Mouse (Mus musculus) kidney, embryonic 14.5 days (tissue): Measurements from ENCODE around the gene Fbxo17. TPM values are rescaled to one million over a fixed set of nuclear protein-coding genes. Genes with fewer than 3 reads are reported as not detected.
A peak's percentile ranks its signal among the peaks of the same experiment; 100 is the strongest.
"Not testable (repeated sequence)": the region's sequence is repeated elsewhere in the genome, so short reads cannot be mapped to it uniquely, and the experiment has no call there.

Experiments used
- ATAC-seq: fragments of 200-750 bp; cut with Nextera tagmentation; 2 replicates; pipeline ENCODE4 v1.8.0; 2017; ENCODE audit warnings: moderate number of reproducible peaks, mild to moderate bottlenecking, moderate TSS enrichment, moderate library complexity; ENCODE audit not compliant: low FRiP score, low TSS enrichment
- H3K27ac ChIP-seq: fragments of 300-500 bp; sonication (generic); 2 replicates; pipeline ENCODE4 v1.5.1; 2014; ENCODE audit warnings: low read depth, mild to moderate bottlenecking, low read length, moderate library complexity, mixed read lengths
- H3K27me3 ChIP-seq: fragments of 300-500 bp; sonication (generic); 2 replicates; pipeline ENCODE4 v1.6.1; 2014; ENCODE audit warnings: mild to moderate bottlenecking, low read length; ENCODE audit not compliant: control insufficient read depth, insufficient read depth
- H3K36me3 ChIP-seq: fragments of 300-500 bp; sonication (generic); 2 replicates; pipeline ENCODE4 v1.6.1; 2014; ENCODE audit warnings: low read length, mixed read lengths; ENCODE audit not compliant: control insufficient read depth, insufficient read depth
- H3K4me1 ChIP-seq: fragments of 300-500 bp; sonication (generic); 2 replicates; pipeline ENCODE4 v1.6.1; 2014; ENCODE audit warnings: low read length, mixed read lengths; ENCODE audit not compliant: control insufficient read depth, insufficient read depth
- H3K4me2 ChIP-seq: fragments of 300-500 bp; sonication (generic); replicated peaks from 2 replicates; pipeline ENCODE4 v1.6.1; 2014; ENCODE audit warnings: low read depth, mild to moderate bottlenecking, low read length
- H3K4me3 ChIP-seq: fragments of 300-500 bp; sonication (generic); 2 replicates; pipeline ENCODE4 v1.5.1; 2014; ENCODE audit warnings: mild to moderate bottlenecking, low read length
- H3K9ac ChIP-seq: fragments of 300-500 bp; sonication (generic); 2 replicates; pipeline ENCODE4 v1.6.1; 2014; ENCODE audit warnings: low read depth, mild to moderate bottlenecking, low read length, moderate library complexity
- H3K9me3 ChIP-seq: fragments of 300-500 bp; sonication (generic); 2 replicates; pipeline ENCODE4 v1.6.1; 2016; ENCODE audit warnings: low read length; ENCODE audit not compliant: control insufficient read depth
- WGBS: fragments of 180-500 bp; shearing (Covaris S2); extraction: QIAGEN DNeasy Blood & Tissue Kit; methylation state at CpG from one replicate; pipeline ENCODE4 v1.1.7; 2014; 5-methylcytosine and 5-hydroxymethylcytosine counted together
- polyA plus RNA-seq: library from polyadenylated mRNA; unstranded; fragments of >200 nt; fragmentation: Nextera tagmentation; extraction: Ambion mirVana; gene quantifications from 2 replicates; pipeline ENCODE4 v1.2.1, GENCODE M21; 2014

Gene Fbxo17
- polyA plus RNA-seq = 7.2 and 8.1 TPM in 2 replicates

- 1% methylated on average over 36 of the region's 36 CpGs for WGBS
- Histone ChIP-seq H3K4me1 (0 out of 2 replicates have a peak, but pooled peaks cover 6% of the 10 kb centered on the region), H3K36me3 (no peaks in the 10 kb centered on the region), H3K4me3 (peak within 1 kb of the TSS; percentile 48), H3K27me3 (no peaks in the 10 kb centered on the region), H3K4me2 (peak within 1 kb of the TSS; percentile 77), H3K9me3 (no peaks in the 10 kb centered on the region), H3K9ac (peak within 1 kb of the TSS; percentile 66), H3K27ac (no peak within 1 kb of the TSS)
- ATAC-seq = peak; percentile 80
Measured at GRCm38 (mm10) chr7:28716590-28717281, at the start of gene Fbxo17. Fbxo17 (plus strand) TSS chr7:28716804.

GRCm38 (mm10) chr7:28671172-28671571, 45.4 kb upstream of the Fbxo17 start:
- no peak overlapping the region for H3K27ac ChIP-seq
- H3K9ac ChIP-seq = no peak overlapping the region
- 56% methylated on average over 4 of the region's 4 CpGs for WGBS
- H3K4me2 ChIP-seq = no peak overlapping the region
- no peaks in the 10 kb centered on the region for H3K9me3 ChIP-seq
- ATAC-seq = no peak
- no peaks in the 10 kb centered on the region for H3K27me3 ChIP-seq
- no peak overlapping the region for H3K4me3 ChIP-seq
- H3K36me3 ChIP-seq = no peaks in the 10 kb centered on the region
- H3K4me1 ChIP-seq = no peaks in the 10 kb centered on the region

- Histone ChIP-seq H3K27ac (no peak overlapping the region), H3K4me3 (no peak overlapping the region), H3K9ac (no peak overlapping the region), H3K4me2 (no peak overlapping the region), H3K4me1 (no peaks in the 10 kb centered on the region), H3K36me3 (no peaks in the 10 kb centered on the region), H3K9me3 (no peaks in the 10 kb centered on the region), H3K27me3 (no peaks in the 10 kb centered on the region)
- WGBS = 91% methylated on average over 5 of the region's 5 CpGs
- ATAC-seq = no peak
Measured at GRCm38 (mm10) chr7:28672276-28672675, 44.3 kb upstream of the Fbxo17 start.

GRCm38 (mm10) chr7:28672786-28673185, 43.8 kb upstream of the Fbxo17 start:
- not testable (repeated sequence) for ATAC-seq, H3K4me2 ChIP-seq, H3K27ac ChIP-seq, H3K9ac ChIP-seq, H3K36me3 ChIP-seq, H3K27me3 ChIP-seq, H3K4me3 ChIP-seq, H3K4me1 ChIP-seq, H3K9me3 ChIP-seq
- 60% methylated on average over 5 of the region's 5 CpGs for WGBS

- Histone ChIP-seq H3K4me1 (no peaks in the 10 kb centered on the region), H3K9ac (no peak overlapping the region), H3K27me3 (no peaks in the 10 kb centered on the region), H3K9me3 (no peaks in the 10 kb centered on the region), H3K4me3 (no peak overlapping the region), H3K36me3 (no peaks in the 10 kb centered on the region), H3K4me2 (no peak overlapping the region), H3K27ac (no peak overlapping the region)
- WGBS = 78% methylated on average over 9 of the region's 9 CpGs
- ATAC-seq = no peak
Measured at GRCm38 (mm10) chr7:28674994-28675393, 41.6 kb upstream of the Fbxo17 start.

- H3K4me3 ChIP-seq = no peak overlapping the region
- no peaks in the 10 kb centered on the region for H3K36me3 ChIP-seq
- no peaks in the 10 kb centered on the region for H3K27me3 ChIP-seq
- no peak overlapping the region for H3K9ac ChIP-seq
- WGBS = 48% methylated on average over 11 of the region's 11 CpGs
- H3K9me3 ChIP-seq = no peaks in the 10 kb centered on the region
- H3K4me2 ChIP-seq = no peak overlapping the region
- no peak overlapping the region for H3K27ac ChIP-seq
- no peaks in the 10 kb centered on the region for H3K4me1 ChIP-seq
- ATAC-seq = no peak
Measured at GRCm38 (mm10) chr7:28675746-28676145, 40.9 kb upstream of the Fbxo17 start.

GRCm38 (mm10) chr7:28676811-28677541, 39.6 kb upstream of the Fbxo17 start:
- Histone ChIP-seq H3K9ac (no peak overlapping the region), H3K27ac (no peak overlapping the region), H3K27me3 (no peaks in the 10 kb centered on the region), H3K36me3 (no peaks in the 10 kb centered on the region), H3K4me1 (no peaks in the 10 kb centered on the region), H3K4me3 (no peak overlapping the region), H3K4me2 (no peak overlapping the region), H3K9me3 (no peaks in the 10 kb centered on the region)
- WGBS = 84% methylated on average over 13 of the region's 13 CpGs
- ATAC-seq = no peak

- H3K4me2 ChIP-seq = no peak overlapping the region
- ATAC-seq = no peak
- H3K9ac ChIP-seq = no peak overlapping the region
- H3K4me1 ChIP-seq = no peaks in the 10 kb centered on the region
- H3K9me3 ChIP-seq = no peaks in the 10 kb centered on the region
- H3K27me3 ChIP-seq = no peaks in the 10 kb centered on the region
- WGBS = 91% methylated on average over 8 of the region's 8 CpGs
- H3K27ac ChIP-seq = no peak overlapping the region
- H3K36me3 ChIP-seq = no peaks in the 10 kb centered on the region
- H3K4me3 ChIP-seq = no peak overlapping the region
Measured at GRCm38 (mm10) chr7:28677624-28678023, 39.0 kb upstream of the Fbxo17 start.

GRCm38 (mm10) chr7:28691075-28691474, 25.5 kb upstream of the Fbxo17 start:
- Histone ChIP-seq H3K9ac (no peak overlapping the region), H3K27ac (no peak overlapping the region), H3K4me3 (no peak overlapping the region), H3K36me3 (no peaks in the 10 kb centered on the region), H3K9me3 (no peaks in the 10 kb centered on the region), H3K4me2 (no peak overlapping the region), H3K27me3 (no peaks in the 10 kb centered on the region), H3K4me1 (no peaks in the 10 kb centered on the region; the same call in 1 of the 2 replicates)
- WGBS = 62% methylated on average over 7 of the region's 7 CpGs
- no peak for ATAC-seq
